Mouse (Mus musculus) G1E (cell line): ENCODE measurements around the gene Rad21l.

Experiments used
- CTCF ChIP-seq: IDR thresholded peaks from 2 replicates; pipeline ENCODE4 v1.5.1; 2012; ENCODE audit warnings: low read depth, low read length, inconsistent platforms, mixed read lengths
- GATA1 ChIP-seq: IDR thresholded peaks from 2 replicates; pipeline ENCODE4 v1.6.1; 2012; ENCODE audit warnings: borderline replicate concordance, low read length, inconsistent platforms, mixed read lengths
- GATA2 ChIP-seq: IDR thresholded peaks from 2 replicates; pipeline ENCODE4 v1.6.1; 2012; ENCODE audit warnings: low read depth, low read length, inconsistent platforms, borderline replicate concordance
- POLR2AphosphoS5 ChIP-seq: IDR thresholded peaks from 2 replicates; pipeline ENCODE4 v1.6.1; 2012; ENCODE audit warnings: low read depth, low read length, inconsistent platforms; ENCODE audit not compliant: insufficient replicate concordance
- TAL1 ChIP-seq: conservative IDR thresholded peaks from 2 replicates; pipeline ENCODE4 v1.6.1; 2012; ENCODE audit warnings: low read depth, low read length, inconsistent platforms, mixed read lengths

DNA sequence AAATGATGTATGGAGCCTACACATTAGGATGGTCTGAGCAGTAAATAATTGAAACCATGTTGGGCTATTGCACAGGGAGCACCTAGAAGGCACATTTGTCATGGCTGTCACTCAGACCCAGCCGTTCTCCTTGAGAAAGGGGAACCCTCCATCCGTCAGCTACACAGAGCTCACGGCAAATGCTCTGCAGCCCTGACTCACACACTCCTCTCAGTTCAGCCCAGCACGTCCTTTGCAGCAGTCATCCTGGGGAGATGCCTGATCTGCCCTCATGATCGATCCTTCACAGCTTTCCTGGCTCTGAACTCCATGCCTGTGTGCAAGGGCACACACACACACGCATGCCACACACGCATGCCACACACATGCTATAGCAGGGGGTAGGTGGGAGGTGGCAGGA is 39.0 kb downstream of the Rad21l start:
- TF ChIP-seq CTCF (no peak), POLR2AphosphoS5 (no peak), GATA2 (no peak), TAL1 (no peak), GATA1 (no peak)
